Mouse (Mus musculus): Measurements from ENCODE around the gene Fosb. TPM values are rescaled to one million over a fixed set of nuclear protein-coding genes. Genes with fewer than 3 reads are reported as not detected.

Gene Fosb
- polyA plus RNA-seq, 1 experiment from 2014 or later, result 0.27 TPM

- no peaks in the 10 kb centered on the region for H3K9me3 ChIP-seq (replicated peaks; ENCODE audit: control insufficient read depth, low read length)
These were observed 56.4 kb downstream of the Fosb start for GRCm38 (mm10) chr7:19253437-19253836.

More at GRCm38 (mm10) chr7:19253437-19253836, 56.4 kb downstream of the Fosb start:
- H3K9ac ChIP-seq (ENCODE audit: low read length), result no peak overlapping the region
- H3K4me3 ChIP-seq (replicated peaks; ENCODE audit: low read length), result no peak overlapping the region
- no peak for ATAC-seq (ENCODE audit: insufficient read depth, low FRiP score)
- peaks cover 27% of the 10 kb centered on the region for H3K36me3 ChIP-seq (ENCODE audit: control insufficient read depth, insufficient read depth, low read length)
- 57% methylated on average over 5 of the region's 5 CpGs for WGBS
- H3K4me1 ChIP-seq (ENCODE audit: control insufficient read depth, insufficient read depth, low read length), result peaks cover 4% of the 10 kb centered on the region; the same call in 1 of the 2 replicates
- no peaks in the 10 kb centered on the region for H3K27me3 ChIP-seq (ENCODE audit: control insufficient read depth, insufficient read depth, low read length)
- no peak overlapping the region for H3K27ac ChIP-seq (ENCODE audit: low read length)
- no peak overlapping the region for H3K4me2 ChIP-seq (ENCODE audit: low read depth, low read length)

Other genes with a start within 250 kb of the Fosb start
- 7.7 and 8.3 TPM in 2 replicates for gene Dmwd, start 233.8 kb downstream of the Fosb start, polyA plus RNA-seq (2015; fragmentation: Nextera tagmentation; extraction: Ambion mirVana)
- 84.7 and 98.1 TPM in 2 replicates for gene Dmpk, start 226.2 kb downstream of the Fosb start, polyA plus RNA-seq (2015; fragmentation: Nextera tagmentation; extraction: Ambion mirVana)
- gene Six5, start 215.5 kb downstream of the Fosb start, polyA plus RNA-seq (2015; fragmentation: Nextera tagmentation; extraction: Ambion mirVana), result 8.8 and 10.4 TPM in 2 replicates
- gene Gm4969, start 191.7 kb downstream of the Fosb start, polyA plus RNA-seq (2015; fragmentation: Nextera tagmentation; extraction: Ambion mirVana), result 2.2 and 2.5 TPM in 2 replicates
- gene Fbxo46, start 190.2 kb downstream of the Fosb start, polyA plus RNA-seq (2015; fragmentation: Nextera tagmentation; extraction: Ambion mirVana), result 13.5 and 15.3 TPM in 2 replicates
- gene Qpctl, start 160.8 kb downstream of the Fosb start, polyA plus RNA-seq (2015; fragmentation: Nextera tagmentation; extraction: Ambion mirVana), result 14.1 and 14.8 TPM in 2 replicates
- gene Snrpd2, start 160.3 kb downstream of the Fosb start, polyA plus RNA-seq (2015; fragmentation: Nextera tagmentation; extraction: Ambion mirVana), result 123 and 136 TPM in 2 replicates
- 1.6 and 2.4 TPM in 2 replicates for gene Gipr, start 143.9 kb downstream of the Fosb start, polyA plus RNA-seq (2015; fragmentation: Nextera tagmentation; extraction: Ambion mirVana)
- gene Eml2, start 133.6 kb downstream of the Fosb start, polyA plus RNA-seq (2015; fragmentation: Nextera tagmentation; extraction: Ambion mirVana), result 10.9 and 11.4 TPM in 2 replicates
- 1.4 and 1.7 TPM in 2 replicates for gene Gpr4, start 97.5 kb downstream of the Fosb start, polyA plus RNA-seq (2015; fragmentation: Nextera tagmentation; extraction: Ambion mirVana)
- gene Opa3, start 81.7 kb downstream of the Fosb start, polyA plus RNA-seq (2015; fragmentation: Nextera tagmentation; extraction: Ambion mirVana), result 33.0 and 34.5 TPM in 2 replicates
- gene Vasp, start 38.2 kb downstream of the Fosb start, polyA plus RNA-seq (2015; fragmentation: Nextera tagmentation; extraction: Ambion mirVana), result 77.8 and 85.6 TPM in 2 replicates
- gene Ppm1n, start 30.0 kb downstream of the Fosb start, polyA plus RNA-seq (2015; fragmentation: Nextera tagmentation; extraction: Ambion mirVana), result 0.17 TPM in 1 of 2 replicates, not detected in the other
- gene Rtn2, start 27.4 kb downstream of the Fosb start, polyA plus RNA-seq (2015; fragmentation: Nextera tagmentation; extraction: Ambion mirVana), result 14.8 and 21.7 TPM in 2 replicates
- 61.4 and 66.5 TPM in 2 replicates for gene Ercc1, start 34.7 kb upstream of the Fosb start, polyA plus RNA-seq (2015; fragmentation: Nextera tagmentation; extraction: Ambion mirVana)
- gene Cd3eap, start 49.4 kb upstream of the Fosb start, polyA plus RNA-seq (2015; fragmentation: Nextera tagmentation; extraction: Ambion mirVana), result 22.9 and 23.0 TPM in 2 replicates
- 7.8 and 9.6 TPM in 2 replicates for gene Ppp1r13l, start 49.7 kb upstream of the Fosb start, polyA plus RNA-seq (2015; fragmentation: Nextera tagmentation; extraction: Ambion mirVana)
- 11.7 and 11.8 TPM in 2 replicates for gene Ercc2, start 72.0 kb upstream of the Fosb start, polyA plus RNA-seq (2015; fragmentation: Nextera tagmentation; extraction: Ambion mirVana)
- gene Klc3, start 94.1 kb upstream of the Fosb start, polyA plus RNA-seq (2015; fragmentation: Nextera tagmentation; extraction: Ambion mirVana), result 13.3 and 15.8 TPM in 2 replicates
- gene Ckm, start 94.7 kb upstream of the Fosb start, polyA plus RNA-seq (2015; fragmentation: Nextera tagmentation; extraction: Ambion mirVana), result 50.9 and 378 TPM in 2 replicates
- 4.3 and 5.9 TPM in 2 replicates for gene Mark4, start 148.8 kb upstream of the Fosb start, polyA plus RNA-seq (2015; fragmentation: Nextera tagmentation; extraction: Ambion mirVana)
- gene Exoc3l2, start 153.3 kb upstream of the Fosb start, polyA plus RNA-seq (2015; fragmentation: Nextera tagmentation; extraction: Ambion mirVana), result 0.71 and 0.85 TPM in 2 replicates
- 1.4 and 1.5 TPM in 2 replicates for gene Bloc1s3, start 198.3 kb upstream of the Fosb start, polyA plus RNA-seq (2015; fragmentation: Nextera tagmentation; extraction: Ambion mirVana)
- 101 and 102 TPM in 2 replicates for gene Trappc6a, start 198.3 kb upstream of the Fosb start, polyA plus RNA-seq (2015; fragmentation: Nextera tagmentation; extraction: Ambion mirVana)
- 1.8 and 3.3 TPM in 2 replicates for gene Nkpd1, start 207.8 kb upstream of the Fosb start, polyA plus RNA-seq (2015; fragmentation: Nextera tagmentation; extraction: Ambion mirVana)